ENCODE assay signal across 31 mouse cellular contexts in the genomic region with DNA sequence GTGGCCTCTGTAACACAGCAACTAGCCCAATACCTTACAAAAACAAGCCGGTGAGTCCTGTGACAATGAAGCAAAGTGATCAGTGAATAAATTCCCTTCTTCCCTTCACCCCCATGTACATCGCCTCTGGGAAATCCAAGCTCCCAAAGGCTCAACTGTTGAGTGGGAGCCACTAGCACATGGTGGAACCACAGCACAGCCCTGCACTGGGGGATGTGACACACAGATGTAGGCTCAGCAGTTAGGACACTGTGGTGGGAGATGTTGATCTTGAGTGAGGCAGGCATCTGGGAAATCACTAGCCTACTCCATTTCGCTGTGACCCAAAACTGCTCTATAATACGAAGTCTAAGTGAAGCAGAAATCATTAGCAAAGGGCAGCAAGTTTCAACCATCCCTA. TPM values are rescaled to one million over a fixed set of nuclear protein-coding genes. Genes with fewer than 3 reads are reported as not detected.
DNase-seq lines count a peak whose midpoint lies in the region; ATAC-seq and TF ChIP-seq lines count a peak whose summit lies in the region.
"Had no signal": no experiment of that assay in that cellular context is flagged by ENCODE, and none has a peak within 500 bp of the region (broad histone marks: within the 10 kb centered on the region; RNA-seq: fewer than 3 reads in every experiment).

No protein-coding gene starts in this region.

- no peaks in the 10 kb centered on the region for H3K4me1 ChIP-seq in forebrain, postnatal 0 days (ENCODE audit: insufficient read depth)
- H3K4me1 ChIP-seq: embryonic facial prominence, embryonic 10.5 days; forebrain, embryonic 12.5 days; forebrain, embryonic 15.5 days; hindbrain, embryonic 12.5 days had no signal

- no peaks in the 10 kb centered on the region for H3K9me3 ChIP-seq in forebrain, postnatal 0 days (ENCODE audit: low read length)
- H3K9me3 ChIP-seq: embryonic facial prominence, embryonic 10.5 days; embryonic facial prominence, embryonic 13.5 days; forebrain, embryonic 12.5 days; forebrain, embryonic 15.5 days; hindbrain, embryonic 12.5 days; hindbrain, embryonic 15.5 days had no signal

- 92% methylated on average over 4 of the region's 4 CpGs for WGBS in forebrain, postnatal 0 days

- peak; percentile 39; the same call in 1 of the 2 replicates for ATAC-seq in frontal cortex, adult (ENCODE audit: low TSS enrichment)
- ATAC-seq in forebrain, postnatal 0 days = no peak
- ATAC-seq: activated CD4-positive, CD25-positive, alpha-beta regulatory T cell, adult 4 months; forebrain, embryonic 15.5 days had no signal

- H3K27me3 ChIP-seq in forebrain, postnatal 0 days (ENCODE audit: insufficient read depth, low read length) = no peaks in the 10 kb centered on the region
- H3K27me3 ChIP-seq: embryonic facial prominence, embryonic 13.5 days; forebrain, embryonic 12.5 days; forebrain, embryonic 15.5 days; hindbrain, embryonic 12.5 days; hindbrain, embryonic 15.5 days had no signal

- TF ChIP-seq CTCF in forebrain, postnatal 0 days (IDR thresholded peaks at IDR 0.05; ENCODE audit: low read depth) = no peak

- no peak overlapping the region for H3K4me3 ChIP-seq in forebrain, postnatal 0 days (ENCODE audit: low read depth, low read length)
- H3K4me3 ChIP-seq: embryonic facial prominence, embryonic 10.5 days; embryonic facial prominence, embryonic 13.5 days; erythroblast, embryonic 14.5 days; forebrain, embryonic 12.5 days; forebrain, embryonic 15.5 days; gastrocnemius, adult 2 months; hindbrain, embryonic 12.5 days; hindbrain, embryonic 15.5 days had no signal

- DNase-seq in frontal cortex, postnatal 10 days (ENCODE audit: low spot score in 2 of 2) = no peak
- DNase-seq in layer of hippocampus, adult 9-11 months = peak; percentile 30
- DNase-seq in layer of hippocampus, adult 8-10 months (ENCODE audit: low spot score in 2 of 2) = no peak
- DNase-seq in brain, adult 2 months (ENCODE audit: low read depth, low spot score) = peak; percentile 73
- DNase-seq in forebrain, postnatal 0 days = no peak
- DNase-seq: adrenal gland, adult 8-10 months; adrenal gland, postnatal 25 days; cerebellum, adult 11 months; cerebellum, adult 2 months; cerebellum, adult 9-11 months; cerebellum, postnatal 25 days; embryo, embryonic 11 days; gastrocnemius, adult 2 months; gastrocnemius, postnatal 14 days; heart, adult 11 months had no signal

- no peak overlapping the region for H3K4me2 ChIP-seq in forebrain, postnatal 0 days (ENCODE audit: low read depth)
- H3K4me2 ChIP-seq: embryonic facial prominence, embryonic 13.5 days; forebrain, embryonic 12.5 days; forebrain, embryonic 15.5 days; heart, embryonic 11.5 days; hindbrain, embryonic 12.5 days; hindbrain, embryonic 15.5 days had no signal

- no peak overlapping the region for H3K9ac ChIP-seq in forebrain, postnatal 0 days
- H3K9ac ChIP-seq: embryonic facial prominence, embryonic 13.5 days; forebrain, embryonic 12.5 days; forebrain, embryonic 15.5 days; hindbrain, embryonic 12.5 days; hindbrain, embryonic 15.5 days had no signal

- no peak overlapping the region for H3K27ac ChIP-seq in forebrain, postnatal 0 days (ENCODE audit: low read depth, low read length)
- H3K27ac ChIP-seq: embryonic facial prominence, embryonic 10.5 days; embryonic facial prominence, embryonic 13.5 days; forebrain, embryonic 12.5 days; forebrain, embryonic 15.5 days; gastrocnemius, adult 2 months; hindbrain, embryonic 12.5 days; hindbrain, embryonic 15.5 days had no signal

- H3K36me3 ChIP-seq in forebrain, postnatal 0 days (ENCODE audit: insufficient read depth) = no peaks in the 10 kb centered on the region
- H3K36me3 ChIP-seq: embryonic facial prominence, embryonic 10.5 days; embryonic facial prominence, embryonic 13.5 days; forebrain, embryonic 12.5 days; forebrain, embryonic 15.5 days; hindbrain, embryonic 12.5 days; hindbrain, embryonic 15.5 days had no signal

RNA-seq across cellular contexts. Expression of gene Cacng3, which starts 48.2 kb away (rescaled TPM):
- total RNA-seq in layer of hippocampus, adult 8-10 months (2022) = 10 to 100 TPM; 60.7 to 76.0 (median 70.3) TPM
- 8.2 and 12.6 TPM in 2 replicates for total RNA-seq in forebrain, postnatal 0 days (2014; rRNA removed)
- polyA plus RNA-seq in forebrain, postnatal 0 days (2015; fragmentation: Nextera tagmentation; extraction: Ambion mirVana) = 17.1 and 28.2 TPM in 2 replicates
- total RNA-seq: common myeloid progenitor, adult 5-6 weeks; ES-E14; gastrocnemius, adult 2 months; gastrocnemius, postnatal 4 days; heart, adult 8-10 months; heart, postnatal 25 days; hematopoietic stem cell, adult 5-6 weeks had no signal
- polyA plus RNA-seq: activated CD4-positive, CD25-positive, alpha-beta regulatory T cell, adult 4 months; embryonic facial prominence, embryonic 13.5 days; erythroblast, embryonic 14.5 days had no signal

Comparison
In these comparisons a context has a peak if more than half of its experiments do, and no peak if none do; other contexts are left out.
1. DNase-seq: peak in layer of hippocampus, adult 9-11 months (single experiment) and brain, adult 2 months (single experiment); none in frontal cortex, postnatal 10 days (0 of 2), layer of hippocampus, adult 8-10 months (0 of 2) and forebrain, postnatal 0 days (single experiment).